Mouse (Mus musculus) myocyte (in vitro differentiated cells): Measurements from ENCODE around the gene Kif6. TPM values are rescaled to one million over a fixed set of nuclear protein-coding genes. Genes with fewer than 3 reads are reported as not detected.
A peak's percentile ranks its signal among the peaks of the same experiment; 100 is the strongest.

Experiments
- H3K27me3 ChIP-seq: one replicate; pipeline ENCODE4 v1.6.1; 2011; ENCODE audit not compliant: control insufficient read depth, insufficient read depth, insufficient read length
- H3K36me3 ChIP-seq: one replicate; pipeline ENCODE4 v1.6.1; 2011; ENCODE audit not compliant: control insufficient read depth, insufficient read depth
- H3K4me2 ChIP-seq: one replicate; pipeline ENCODE4 v1.6.1; 2011; ENCODE audit warnings: low read depth, control low read depth
- H3K4me3 ChIP-seq: one replicate; pipeline ENCODE4 v1.5.1; 2011; ENCODE audit warnings: mild to moderate bottlenecking, control low read depth, moderate library complexity
- H3K79me2 ChIP-seq: one replicate; pipeline ENCODE4 v1.6.1; 2011; ENCODE audit not compliant: control insufficient read depth, insufficient read depth
- H3ac ChIP-seq: one replicate; pipeline ENCODE4 v1.6.1; 2011; ENCODE audit not compliant: control insufficient read depth, insufficient read length
- CEBPB ChIP-seq: IDR thresholded peaks from 2 replicates; pipeline ENCODE4 v1.6.1; 2011; ENCODE audit warnings: mild to moderate bottlenecking, moderate library complexity; ENCODE audit not compliant: poor library complexity, insufficient read depth, severe bottlenecking
- E2F4 ChIP-seq: IDR thresholded peaks from one replicate; pipeline ENCODE4 v1.6.1; 2011; ENCODE audit warnings: mild to moderate bottlenecking, control low read depth, moderate library complexity; ENCODE audit not compliant: insufficient read depth
- MAX ChIP-seq: IDR thresholded peaks from one replicate; pipeline ENCODE4 v1.6.1; 2011; ENCODE audit warnings: low read depth, mild to moderate bottlenecking, control low read depth
- MYOD1 ChIP-seq, 3 experiments: IDR thresholded peaks; one replicate each; pipeline ENCODE4 v1.6.1; 2011; ENCODE audit warnings: control low read depth in 2 of 3, low read depth in 2 of 3, mild to moderate bottlenecking in 2 of 3, moderate library complexity in 1 of 3; ENCODE audit not compliant: insufficient read length in 2 of 3, control insufficient read depth in 1 of 3
- MYOG ChIP-seq, 3 experiments: IDR thresholded peaks; one replicate each; pipeline ENCODE4 v1.6.1; 2011; ENCODE audit warnings: control low read depth in 2 of 3, low read depth in 2 of 3, mild to moderate bottlenecking in 2 of 3; ENCODE audit not compliant: insufficient read length in 2 of 3, control insufficient read depth in 1 of 3, insufficient read depth in 1 of 3
- POLR2A ChIP-seq: IDR thresholded peaks from one replicate; pipeline ENCODE4 v1.6.1; 2011; ENCODE audit warnings: low read depth, mild to moderate bottlenecking, control low read depth, moderate library complexity; ENCODE audit not compliant: insufficient read length
- POLR2AphosphoS2 ChIP-seq: IDR thresholded peaks from one replicate; pipeline ENCODE4 v1.6.1; 2011; ENCODE audit warnings: low read depth, control low read depth; ENCODE audit not compliant: insufficient read length
- REST ChIP-seq: IDR thresholded peaks from one replicate; pipeline ENCODE4 v1.6.1; 2011; ENCODE audit warnings: mild to moderate bottlenecking, control low read depth, moderate library complexity; ENCODE audit not compliant: insufficient read depth, insufficient read length
- SRF ChIP-seq: IDR thresholded peaks from one replicate; pipeline ENCODE4 v1.6.1; 2011; ENCODE audit warnings: low read depth; ENCODE audit not compliant: control insufficient read depth, insufficient read length
- TCF12 ChIP-seq: IDR thresholded peaks from one replicate; pipeline ENCODE4 v1.6.1; 2011; ENCODE audit warnings: mild to moderate bottlenecking, control low read depth; ENCODE audit not compliant: poor library complexity, insufficient read depth, severe bottlenecking
- TCF3 ChIP-seq: IDR thresholded peaks from one replicate; pipeline ENCODE4 v1.6.1; 2011; ENCODE audit warnings: low read depth, control low read depth; ENCODE audit not compliant: insufficient read length
- USF1 ChIP-seq: IDR thresholded peaks from one replicate; pipeline ENCODE4 v1.6.1; 2011; ENCODE audit warnings: low read depth, mild to moderate bottlenecking, control low read depth, moderate library complexity
- polyA plus RNA-seq: library from polyadenylated mRNA; unstranded; fragments of >200 nt; fragmentation: generic; extraction: Trizol; gene quantifications from one replicate; pipeline ENCODE4 v1.2.1, GENCODE M21; 2012; ENCODE audit warnings: missing spikeins

Gene Kif6
- polyA plus RNA-seq, 1 experiment: 0.07 TPM

- H3ac ChIP-seq: no peak overlapping the region
- H3K36me3 ChIP-seq: no peaks in the 10 kb centered on the region
- no peak overlapping the region for H3K4me3 ChIP-seq
- H3K4me2 ChIP-seq: no peak overlapping the region
- H3K27me3 ChIP-seq: no peaks in the 10 kb centered on the region
- H3K79me2 ChIP-seq: no peaks in the 10 kb centered on the region
- no peak for TF ChIP-seq MAX
- TF ChIP-seq POLR2AphosphoS2: no peak
- no peak for TF ChIP-seq MYOD1 (IDR thresholded peaks at IDR 0.05; ENCODE audit: control insufficient read depth in 1 of 3, insufficient read length in 2 of 3, low read depth in 2 of 3)
- no peak for TF ChIP-seq E2F4
- TF ChIP-seq TCF3: no peak
- TF ChIP-seq CEBPB: no peak
These were observed 53.4 kb downstream of the Kif6 start for GRCm38 (mm10) chr17:49668296-49668695.

- TF ChIP-seq TCF12 (no peak), REST (no peak), POLR2A (no peak), TCF3 (no peak), SRF (no peak), MYOD1 (IDR thresholded peaks at IDR 0.05; ENCODE audit: control insufficient read depth in 1 of 3, insufficient read length in 2 of 3, low read depth in 2 of 3) (no peak), POLR2AphosphoS2 (no peak), CEBPB (no peak), MAX (no peak), MYOG (IDR thresholded peaks at IDR 0.05; ENCODE audit: control insufficient read depth in 1 of 3, insufficient read depth in 1 of 3, insufficient read length in 2 of 3, low read depth in 2 of 3) (no peak), E2F4 (no peak), USF1 (no peak)
- Histone ChIP-seq H3ac (no peak overlapping the region), H3K36me3 (no peaks in the 10 kb centered on the region), H3K27me3 (no peaks in the 10 kb centered on the region), H3K4me3 (no peak overlapping the region), H3K4me2 (peak overlapping the region; percentile 30), H3K79me2 (no peaks in the 10 kb centered on the region)
These were observed 57.0 kb downstream of the Kif6 start for GRCm38 (mm10) chr17:49671921-49672339.

- Histone ChIP-seq H3K4me2 (no peak overlapping the region), H3K36me3 (no peaks in the 10 kb centered on the region), H3K79me2 (no peaks in the 10 kb centered on the region), H3ac (no peak overlapping the region), H3K27me3 (no peaks in the 10 kb centered on the region), H3K4me3 (no peak overlapping the region)
- TF ChIP-seq REST (no peak), CEBPB (no peak), SRF (no peak), MYOD1 (IDR thresholded peaks at IDR 0.05; ENCODE audit: control insufficient read depth in 1 of 3, insufficient read length in 2 of 3, low read depth in 2 of 3) (no peak), USF1 (no peak), MYOG (IDR thresholded peaks at IDR 0.05; ENCODE audit: control insufficient read depth in 1 of 3, insufficient read depth in 1 of 3, insufficient read length in 2 of 3, low read depth in 2 of 3) (no peak), TCF3 (no peak), E2F4 (no peak), MAX (no peak), POLR2A (no peak), POLR2AphosphoS2 (no peak), TCF12 (no peak)
These were observed 57.5 kb downstream of the Kif6 start for GRCm38 (mm10) chr17:49672421-49672820.

- no peaks in the 10 kb centered on the region for H3K27me3 ChIP-seq
- no peak overlapping the region for H3ac ChIP-seq
- TF ChIP-seq SRF (no peak), MAX (no peak), POLR2AphosphoS2 (no peak), REST (no peak), MYOG (IDR thresholded peaks at IDR 0.05; ENCODE audit: control insufficient read depth in 1 of 3, insufficient read depth in 1 of 3, insufficient read length in 2 of 3, low read depth in 2 of 3) (no peak), POLR2A (no peak), TCF12 (no peak), USF1 (no peak), E2F4 (no peak), MYOD1 (IDR thresholded peaks at IDR 0.05; ENCODE audit: control insufficient read depth in 1 of 3, insufficient read length in 2 of 3, low read depth in 2 of 3) (no peak), TCF3 (no peak), CEBPB (no peak)
- no peaks in the 10 kb centered on the region for H3K36me3 ChIP-seq
- no peak overlapping the region for H3K4me2 ChIP-seq
- no peaks in the 10 kb centered on the region for H3K79me2 ChIP-seq
- no peak overlapping the region for H3K4me3 ChIP-seq
These were observed 60.7 kb downstream of the Kif6 start for GRCm38 (mm10) chr17:49675629-49676028.

- H3K4me2 ChIP-seq: no peak overlapping the region
- no peak for TF ChIP-seq MYOD1 (IDR thresholded peaks at IDR 0.05; ENCODE audit: control insufficient read depth in 1 of 3, insufficient read length in 2 of 3, low read depth in 2 of 3)
- TF ChIP-seq CEBPB: no peak
- TF ChIP-seq REST: no peak
- no peak for TF ChIP-seq MYOG (IDR thresholded peaks at IDR 0.05; ENCODE audit: control insufficient read depth in 1 of 3, insufficient read depth in 1 of 3, insufficient read length in 2 of 3, low read depth in 2 of 3)
- TF ChIP-seq POLR2A: no peak
- TF ChIP-seq TCF12: no peak
- TF ChIP-seq POLR2AphosphoS2: no peak
- no peak for TF ChIP-seq USF1
- TF ChIP-seq TCF3: no peak
- no peak for TF ChIP-seq E2F4
- no peak for TF ChIP-seq SRF
These were observed 66.5 kb downstream of the Kif6 start for GRCm38 (mm10) chr17:49681410-49681809.

More at GRCm38 (mm10) chr17:49681410-49681809, 66.5 kb downstream of the Kif6 start:
- Histone ChIP-seq H3K79me2 (no peaks in the 10 kb centered on the region), H3K27me3 (no peaks in the 10 kb centered on the region), H3K36me3 (no peaks in the 10 kb centered on the region), H3K4me3 (no peak overlapping the region), H3ac (no peak overlapping the region)
